Mouse (Mus musculus) E14TG2a.4 (cell line): ENCODE measurements at regions not wholly inside any gene's neighbourhood (a gene's known extent, or its start where the extent isn't known, plus 50 kb on each side); places are given as distances from the start of the nearest gene placed in this dataset.

Experiments
- CTCF ChIP-seq: conservative IDR thresholded peaks from 2 replicates; pipeline ENCODE4 v1.5.1; 2014; ENCODE audit warnings: low read length
- POU5F1 ChIP-seq: IDR thresholded peaks from 2 replicates; pipeline ENCODE4 v1.6.1; 2014; ENCODE audit warnings: low read length, borderline replicate concordance

- TF ChIP-seq CTCF (no peak), POU5F1 (no peak)
These were observed 112.3 kb upstream of the Rtl1 start for GRCm38 (mm10) chr12:109712386-109712785.
